Mouse (Mus musculus) stomach, embryonic 16.5 days (tissue): ENCODE measurements around the gene Gm17387. TPM values are rescaled to one million over a fixed set of nuclear protein-coding genes. Genes with fewer than 3 reads are reported as not detected.
"Not testable (repeated sequence)": the region's sequence is repeated elsewhere in the genome, so short reads cannot be mapped to it uniquely, and the experiment has no call there.

Experiments used
- ATAC-seq: fragments of 200-750 bp; cut with Nextera tagmentation; 2 replicates; pipeline ENCODE4 v1.8.0; 2017; ENCODE audit warnings: moderate number of reproducible peaks, moderate TSS enrichment; ENCODE audit not compliant: insufficient read depth, low FRiP score
- H3K27ac ChIP-seq: fragments of 300-500 bp; sonication (generic); 2 replicates; pipeline ENCODE4 v1.5.1; 2014; ENCODE audit warnings: low read length
- H3K27me3 ChIP-seq: fragments of 300-500 bp; sonication (generic); 2 replicates; pipeline ENCODE4 v1.6.1; 2014; ENCODE audit warnings: low read length, control low read depth, mixed read lengths; ENCODE audit not compliant: control insufficient read depth, insufficient read depth
- H3K36me3 ChIP-seq: fragments of 300-500 bp; sonication (generic); 2 replicates; pipeline ENCODE4 v1.6.1; 2014; ENCODE audit warnings: low read length; ENCODE audit not compliant: control insufficient read depth, insufficient read depth
- H3K4me1 ChIP-seq: fragments of 300-500 bp; sonication (generic); 2 replicates; pipeline ENCODE4 v1.6.1; 2014; ENCODE audit warnings: low read length, control low read depth, mixed read lengths; ENCODE audit not compliant: control insufficient read depth, insufficient read depth
- H3K4me2 ChIP-seq: fragments of 300-500 bp; sonication (generic); 2 replicates; pipeline ENCODE4 v1.6.1; 2014; ENCODE audit warnings: low read depth, low read length, mixed read lengths
- H3K4me3 ChIP-seq: fragments of 300-500 bp; sonication (generic); replicated peaks from 2 replicates; pipeline ENCODE4 v1.5.1; 2014; ENCODE audit warnings: mild to moderate bottlenecking, low read length
- H3K9ac ChIP-seq: fragments of 300-500 bp; sonication (generic); 2 replicates; pipeline ENCODE4 v1.6.1; 2014; ENCODE audit warnings: low read length
- H3K9me3 ChIP-seq: fragments of 300-500 bp; sonication (generic); replicated peaks from 2 replicates; pipeline ENCODE4 v1.6.1; 2016; ENCODE audit warnings: low read length, control low read depth; ENCODE audit not compliant: control insufficient read depth
- whole genome bisulfite sequencing: fragments of 180-500 bp; shearing (Covaris S2); extraction: QIAGEN DNeasy Blood & Tissue Kit; methylation state at CpG from one replicate; pipeline ENCODE4 v1.1.7; 2014; 5-methylcytosine and 5-hydroxymethylcytosine counted together
- polyA plus RNA-seq: library from polyadenylated mRNA; unstranded; fragments of >200 nt; fragmentation: Nextera tagmentation; extraction: Ambion mirVana; gene quantifications from 2 replicates; pipeline ENCODE4 v1.2.1, GENCODE M21; 2015

Gene Gm17387
- polyA plus RNA-seq, 1 experiment from 2014 or later: not detected

DNA sequence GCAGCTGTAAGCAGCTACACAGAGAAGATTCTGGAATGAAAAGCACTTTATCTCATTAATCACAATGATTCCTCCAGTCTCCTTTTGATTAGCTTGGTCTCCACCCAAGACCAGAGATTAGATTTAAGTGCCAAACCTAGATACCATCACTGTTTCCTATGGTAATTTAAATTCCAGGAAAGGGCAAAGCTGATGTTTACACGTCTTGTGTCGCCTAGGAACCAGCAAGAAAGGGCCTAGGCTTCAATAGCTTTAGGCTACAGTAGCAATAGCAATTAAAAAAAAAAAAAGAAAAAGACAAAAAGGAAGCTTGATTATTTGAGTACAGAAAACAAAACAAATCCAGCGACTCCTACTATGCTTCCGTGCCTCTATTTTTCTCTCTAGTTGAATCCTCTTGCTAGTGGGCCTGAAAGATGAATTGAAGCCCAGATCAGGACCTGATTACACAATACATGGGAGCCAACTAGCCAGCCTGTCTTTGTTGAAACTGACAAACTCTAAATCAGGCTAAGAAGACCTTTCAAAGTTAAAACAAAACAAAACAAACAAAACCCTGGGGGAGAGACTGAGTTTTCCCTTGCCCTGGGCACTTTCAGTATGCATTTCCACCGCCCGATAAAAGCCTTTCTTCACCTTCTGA lies 2.7 kb upstream of the Gm17387 start:
- H3K4me2 ChIP-seq: no peak overlapping the region
- ATAC-seq: no peak
- H3K27ac ChIP-seq: peak overlapping the region; percentile 46
- H3K4me3 ChIP-seq: no peak overlapping the region
- no peaks in the 10 kb centered on the region for H3K9me3 ChIP-seq
- 47% methylated on average over 6 of the region's 6 CpGs for WGBS
- H3K27me3 ChIP-seq: no peaks in the 10 kb centered on the region
- H3K4me1 ChIP-seq: peaks cover 3% of the 10 kb centered on the region; the same call in 1 of the 2 replicates
- no peak overlapping the region for H3K9ac ChIP-seq
- H3K36me3 ChIP-seq: no peaks in the 10 kb centered on the region

GRCm38 (mm10) chr7:141026740-141027098 lies 2.2 kb upstream of the Gm17387 start:
- H3K27ac ChIP-seq: peak overlapping the region; percentile 46
- no peaks in the 10 kb centered on the region for H3K36me3 ChIP-seq

DNA sequence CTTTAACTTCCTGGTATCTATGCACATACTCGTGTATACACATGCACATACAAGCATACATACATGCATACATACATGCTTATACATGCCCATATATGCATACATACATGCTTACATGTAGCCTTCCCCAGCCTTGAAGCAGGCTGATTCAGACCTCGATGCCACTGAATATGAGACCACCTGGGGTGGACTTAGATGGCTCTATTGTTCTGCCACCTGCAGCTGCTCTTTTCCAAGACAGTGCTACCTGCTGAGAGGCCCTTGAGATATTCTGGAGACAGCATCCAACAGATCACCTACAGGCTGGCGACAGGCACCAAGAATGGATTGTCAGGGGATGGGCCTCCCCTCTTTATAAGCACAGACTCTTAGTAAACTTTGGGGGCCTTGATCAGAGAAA lies 1.5 kb downstream of the Gm17387 start:
- H3K27ac ChIP-seq: no peak overlapping the region
- no peak overlapping the region for H3K4me2 ChIP-seq
- H3K4me1 ChIP-seq: peaks cover 3% of the 10 kb centered on the region; the same call in 1 of the 2 replicates
- no peak for ATAC-seq
- WGBS: 71% methylated on average over 3 of the region's 3 CpGs
- H3K36me3 ChIP-seq: no peaks in the 10 kb centered on the region
- no peaks in the 10 kb centered on the region for H3K27me3 ChIP-seq
- no peak overlapping the region for H3K4me3 ChIP-seq
- H3K9me3 ChIP-seq: no peaks in the 10 kb centered on the region
- H3K9ac ChIP-seq: no peak overlapping the region

More at GRCm38 (mm10) chr7:141026740-141027098, 2.2 kb upstream of the Gm17387 start:
- no peak overlapping the region for H3K9ac ChIP-seq
- no peak overlapping the region for H3K4me3 ChIP-seq
- no peaks in the 10 kb centered on the region for H3K9me3 ChIP-seq
- no peak overlapping the region for H3K4me2 ChIP-seq
- ATAC-seq: no peak
- no peaks in the 10 kb centered on the region for H3K27me3 ChIP-seq
- peaks cover 3% of the 10 kb centered on the region; the same call in 1 of the 2 replicates for H3K4me1 ChIP-seq
- WGBS: 62% methylated on average over 5 of the region's 5 CpGs

DNA sequence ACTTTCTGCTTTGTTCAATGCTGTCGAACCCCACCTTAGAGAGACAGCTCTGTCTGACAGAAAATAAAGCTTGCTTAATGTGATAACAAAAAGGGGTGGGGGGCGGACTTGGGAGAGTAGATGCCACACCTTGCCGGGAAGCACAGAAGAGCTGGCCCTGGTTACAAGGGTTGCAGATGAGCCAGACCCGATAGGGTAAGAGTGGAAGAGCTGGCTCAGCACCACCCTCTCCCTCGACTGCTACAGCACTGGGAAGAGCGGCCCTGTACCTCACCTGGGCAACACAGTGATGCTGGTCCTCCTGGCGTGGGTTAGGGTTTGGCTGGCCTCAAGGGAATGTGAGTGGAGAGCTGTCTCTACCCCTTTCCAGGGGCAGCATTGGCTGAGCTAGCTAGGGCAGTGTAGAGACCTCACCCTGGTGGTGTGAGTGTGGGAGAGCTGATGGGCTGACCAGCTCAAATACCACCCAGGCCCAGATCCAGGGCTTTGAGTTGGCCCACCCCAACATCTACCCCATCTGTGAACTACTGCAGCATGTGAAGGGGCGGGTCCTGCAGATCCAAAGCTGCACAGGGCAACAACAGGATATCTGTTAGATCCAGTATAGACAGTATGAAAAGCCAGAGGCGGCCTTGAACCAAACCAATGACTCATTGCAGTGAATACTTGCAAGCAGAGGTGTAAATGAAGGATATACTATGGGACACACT lies 3.7 kb downstream of the Gm17387 start:
- Histone ChIP-seq H3K4me3 (no peak overlapping the region), H3K36me3 (no peaks in the 10 kb centered on the region), H3K9ac (no peak overlapping the region), H3K27me3 (no peaks in the 10 kb centered on the region), H3K4me2 (no peak overlapping the region), H3K4me1 (no peaks in the 10 kb centered on the region), H3K9me3 (no peaks in the 10 kb centered on the region), H3K27ac (no peak overlapping the region)
- 58% methylated on average over 9 of the region's 9 CpGs for WGBS
- ATAC-seq: peak; percentile 55; the same call in 1 of the 2 replicates

- H3K36me3 ChIP-seq, H3K27me3 ChIP-seq, H3K9ac ChIP-seq, H3K4me2 ChIP-seq, H3K4me3 ChIP-seq, H3K4me1 ChIP-seq, ATAC-seq, H3K27ac ChIP-seq, H3K9me3 ChIP-seq: not testable (repeated sequence)
- WGBS: 59% methylated on average over 1 of the region's 2 CpGs
Observed at GRCm38 (mm10) chr7:141036624-141037023, 7.7 kb downstream of the Gm17387 start.

GRCm38 (mm10) chr7:141038090-141039032 lies 9.4 kb downstream of the Gm17387 start:
- H3K36me3 ChIP-seq: no peaks in the 10 kb centered on the region
- ATAC-seq: peak; percentile 48; the same call in 1 of the 2 replicates
- no peaks in the 10 kb centered on the region for H3K27me3 ChIP-seq
- 63% methylated on average over 20 of the region's 21 CpGs for WGBS
- H3K4me1 ChIP-seq: peaks cover 23% of the 10 kb centered on the region
- H3K9ac ChIP-seq: no peak overlapping the region
- H3K4me2 ChIP-seq: no peak overlapping the region
- peak overlapping the region; percentile 46 for H3K27ac ChIP-seq
- no peaks in the 10 kb centered on the region for H3K9me3 ChIP-seq
- no peak overlapping the region for H3K4me3 ChIP-seq

- Histone ChIP-seq H3K9ac (no peak overlapping the region), H3K9me3 (no peaks in the 10 kb centered on the region), H3K36me3 (no peaks in the 10 kb centered on the region), H3K4me1 (peaks cover 23% of the 10 kb centered on the region), H3K4me3 (no peak overlapping the region), H3K27me3 (no peaks in the 10 kb centered on the region), H3K4me2 (no peak overlapping the region), H3K27ac (no peak overlapping the region)
- ATAC-seq: no peak
- WGBS: 93% methylated on average over 4 of the region's 4 CpGs
Observed at GRCm38 (mm10) chr7:141039386-141040107, 10.6 kb downstream of the Gm17387 start.

GRCm38 (mm10) chr7:141040867-141041606 lies 12.1 kb downstream of the Gm17387 start:
- peak; percentile 27; the same call in 1 of the 2 replicates for ATAC-seq
- Histone ChIP-seq H3K27me3 (no peaks in the 10 kb centered on the region), H3K9ac (peak overlapping the region; percentile 60), H3K4me2 (0 out of 2 replicates have a peak overlapping the region, but pooled peaks have one; percentile 15), H3K4me1 (peaks cover 23% of the 10 kb centered on the region), H3K27ac (peak overlapping the region; percentile 95), H3K36me3 (no peaks in the 10 kb centered on the region), H3K4me3 (no peak overlapping the region), H3K9me3 (no peaks in the 10 kb centered on the region)
- 23% methylated on average over 6 of the region's 9 CpGs for WGBS
